Mouse (Mus musculus): ENCODE results near the gene Fdx1l.
A peak's percentile ranks its signal among the peaks of the same experiment; 100 is the strongest.

Fdx1l gene

DNA sequence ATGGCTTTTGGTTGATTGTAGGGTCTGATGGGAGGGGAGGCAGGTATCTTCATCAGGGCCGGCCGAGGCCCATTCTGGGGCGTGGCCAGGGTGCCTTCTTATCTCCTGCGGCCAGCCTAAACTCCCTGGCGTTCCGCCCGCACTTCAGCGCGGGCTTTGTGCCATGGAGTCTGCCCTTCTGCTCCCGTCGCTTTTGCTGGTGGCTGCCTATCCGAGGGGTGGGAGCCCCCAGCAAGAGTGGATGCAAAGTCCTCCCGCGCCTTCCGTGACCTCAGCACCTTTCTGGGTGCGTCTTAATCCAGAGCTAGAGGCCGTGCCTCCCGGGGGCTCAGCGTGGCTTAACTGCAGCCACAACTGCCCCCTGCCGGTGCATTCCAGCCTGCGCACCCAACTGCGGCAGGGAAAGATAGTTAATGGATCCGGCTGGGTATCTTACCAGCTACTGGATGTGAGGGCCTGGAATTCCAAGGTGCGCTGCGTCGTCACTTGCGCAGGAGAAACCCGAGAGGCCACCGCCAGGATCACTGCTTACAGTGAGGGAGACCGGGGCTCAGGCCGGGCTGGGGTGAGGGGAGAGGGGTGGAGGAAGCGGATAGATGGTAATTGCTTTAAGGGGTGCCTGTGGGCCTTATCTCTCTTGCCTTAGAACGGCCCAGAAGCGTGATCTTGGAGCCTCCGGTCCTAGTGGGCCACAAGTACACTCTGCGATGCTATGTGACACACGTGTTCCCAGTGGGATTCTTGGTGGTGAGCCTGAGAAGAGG lies 43.9 kb downstream of the Fdx1l start, which contains the start of gene Icam4:
Icam4 (plus strand) TSS at position 83 of the 764 bp plus-strand sequence.
- peak; percentile 61 for DNase-seq (ENCODE audit: low read depth, low spot score)

DNA sequence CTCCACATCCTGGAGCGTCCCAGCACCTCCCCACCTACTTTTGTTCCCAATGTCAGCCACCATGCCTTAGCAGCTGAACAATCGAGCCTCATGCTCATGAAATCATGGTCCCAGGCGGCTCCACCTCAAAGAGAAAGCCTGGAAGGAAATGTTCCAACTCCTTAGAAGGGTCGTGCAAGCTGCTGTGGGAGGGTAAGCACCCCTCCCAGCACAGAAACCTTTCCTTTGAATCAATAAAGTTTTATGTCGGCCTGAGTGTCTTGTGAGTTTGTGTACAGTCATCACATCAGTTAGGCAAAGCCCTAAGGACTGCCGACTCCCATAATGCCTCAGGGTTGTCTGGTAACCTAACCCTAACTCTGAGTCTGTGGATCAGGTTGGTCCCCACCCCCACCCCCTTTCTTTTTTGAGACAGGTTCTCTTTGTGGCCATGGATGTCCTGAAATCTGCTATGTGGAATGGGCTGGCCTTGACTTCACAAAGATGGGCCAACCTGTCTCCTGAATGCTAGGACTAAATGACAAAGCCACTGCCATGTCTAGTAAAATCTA lies 44.8 kb downstream of the Fdx1l start:
- DNase-seq (ENCODE audit: low read depth, low spot score): no peak

DNA sequence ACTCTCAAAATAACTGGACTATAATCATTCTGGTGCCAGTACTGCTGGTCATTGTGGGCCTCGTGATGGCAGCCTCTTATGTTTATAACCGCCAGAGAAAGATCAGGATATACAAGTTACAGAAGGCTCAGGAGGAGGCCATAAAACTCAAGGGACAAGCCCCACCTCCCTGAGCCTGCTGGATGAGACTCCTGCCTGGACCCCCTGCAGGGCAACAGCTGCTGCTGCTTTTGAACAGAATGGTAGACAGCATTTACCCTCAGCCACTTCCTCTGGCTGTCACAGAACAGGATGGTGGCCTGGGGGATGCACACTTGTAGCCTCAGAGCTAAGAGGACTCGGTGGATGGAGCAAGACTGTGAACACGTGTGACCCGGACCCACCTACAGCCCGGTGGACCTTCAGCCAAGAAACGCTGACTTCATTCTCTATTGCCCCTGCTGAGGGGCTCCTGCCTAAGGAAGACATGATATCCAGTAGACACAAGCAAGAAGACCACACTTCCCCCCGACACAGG lies 45.6 kb downstream of the Fdx1l start:
- no peak for DNase-seq (ENCODE audit: low read depth, low spot score)

DNA sequence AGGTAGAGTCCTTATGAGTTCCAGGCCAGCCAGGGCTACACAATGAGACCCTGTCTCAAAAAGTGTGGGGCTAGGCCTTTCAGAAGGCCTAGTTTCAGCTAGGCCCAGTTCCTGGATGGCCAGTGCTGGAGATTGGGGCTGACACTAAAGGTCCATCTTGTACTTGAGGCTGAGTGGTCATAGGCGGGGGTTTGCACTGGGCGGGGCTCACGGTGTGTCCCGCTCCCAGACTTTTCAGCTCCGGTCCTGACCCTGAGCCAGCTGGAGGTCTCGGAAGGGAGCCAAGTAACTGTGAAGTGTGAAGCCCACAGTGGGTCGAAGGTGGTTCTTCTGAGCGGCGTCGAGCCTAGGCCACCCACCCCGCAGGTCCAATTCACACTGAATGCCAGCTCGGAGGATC lies 46.6 kb downstream of the Fdx1l start:
- DNase-seq (ENCODE audit: low read depth, low spot score): no peak

DNA sequence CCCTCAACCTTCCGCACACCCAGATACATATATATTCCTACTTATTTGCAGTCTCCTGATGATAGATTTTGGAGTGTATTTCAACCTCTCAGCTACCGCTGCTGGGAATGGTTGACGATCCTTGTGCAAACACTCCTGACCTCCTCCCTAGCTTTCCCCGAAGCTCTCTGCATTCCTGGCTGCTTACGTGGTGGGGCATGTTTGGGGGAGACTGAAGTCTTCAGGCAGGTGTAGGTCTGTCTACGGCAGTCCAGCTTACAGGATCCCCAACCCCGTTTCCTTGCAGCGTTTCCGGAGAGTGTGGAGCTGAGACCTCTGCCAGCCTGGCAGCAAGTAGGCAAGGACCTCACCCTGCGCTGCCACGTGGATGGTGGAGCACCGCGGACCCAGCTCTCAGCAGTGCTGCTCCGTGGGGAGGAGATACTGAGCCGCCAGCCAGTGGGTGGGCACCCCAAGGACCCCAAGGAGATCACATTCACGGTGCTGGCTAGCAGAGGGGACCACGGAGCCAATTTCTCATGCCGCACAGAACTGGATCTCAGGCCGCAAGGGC lies 48.1 kb downstream of the Fdx1l start:
- DNase-seq (ENCODE audit: low read depth, low spot score): no peak

DNA sequence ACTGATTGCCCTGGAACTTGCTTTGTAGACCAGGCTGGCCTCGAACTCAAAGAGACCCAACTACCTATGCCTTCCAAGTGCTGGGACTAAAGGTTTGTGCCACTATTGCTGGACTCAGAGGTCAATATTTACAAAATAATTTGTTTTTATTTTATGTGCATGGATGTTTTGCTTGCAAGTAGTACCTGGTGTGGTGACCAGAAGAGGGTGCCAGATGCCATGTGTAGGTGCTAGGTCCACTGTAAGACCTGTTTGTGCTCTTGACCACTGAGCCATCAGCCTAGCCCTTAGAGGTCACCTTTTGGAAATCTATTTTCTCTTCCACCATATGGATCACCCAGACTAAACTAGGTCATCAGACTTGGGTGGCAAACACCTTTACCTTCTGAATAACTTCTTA lies 50.7 kb downstream of the Fdx1l start:
- no peak for DNase-seq (ENCODE audit: low read depth, low spot score)

DNA sequence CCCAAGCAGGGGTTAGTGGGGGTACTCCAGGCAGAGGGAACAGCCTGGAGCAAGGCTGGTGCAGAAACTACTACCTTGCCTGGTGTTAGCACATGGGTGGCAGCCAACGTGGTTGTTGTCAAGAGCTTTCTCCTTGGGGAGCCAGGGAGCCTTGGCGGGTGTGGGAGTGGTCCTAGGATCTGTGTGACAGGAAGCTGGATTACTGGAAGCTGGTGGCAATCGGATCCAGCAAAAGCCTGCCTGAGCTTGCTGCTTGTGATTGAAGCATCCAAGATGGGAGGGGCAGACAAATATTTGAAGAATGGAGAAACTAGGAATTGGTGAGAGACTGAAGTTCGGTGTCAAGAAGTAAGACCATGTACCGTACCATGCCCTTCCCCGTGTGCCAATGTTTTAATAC lies 51.1 kb downstream of the Fdx1l start:
- DNase-seq (ENCODE audit: low read depth, low spot score): no peak

DNA sequence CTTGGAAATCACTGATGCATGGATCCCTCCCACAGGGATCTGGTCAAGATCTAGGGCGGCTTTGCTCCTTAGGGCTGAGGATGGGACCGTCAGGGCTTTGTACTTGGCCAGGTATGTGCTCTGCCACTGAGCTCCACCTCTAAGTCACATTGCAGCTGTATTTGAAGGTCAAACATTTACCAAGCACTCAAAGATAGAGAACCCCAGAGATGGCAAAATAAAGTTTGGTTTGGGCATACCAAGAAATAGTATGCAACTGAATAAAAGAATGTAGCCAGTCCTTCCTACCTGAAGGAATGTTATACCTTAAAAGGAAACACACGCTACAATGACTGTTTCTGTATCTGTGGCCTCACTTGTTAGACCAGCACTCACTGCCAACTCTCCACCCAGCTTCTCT lies 52.1 kb downstream of the Fdx1l start:
- DNase-seq (ENCODE audit: low read depth, low spot score): no peak

DNA sequence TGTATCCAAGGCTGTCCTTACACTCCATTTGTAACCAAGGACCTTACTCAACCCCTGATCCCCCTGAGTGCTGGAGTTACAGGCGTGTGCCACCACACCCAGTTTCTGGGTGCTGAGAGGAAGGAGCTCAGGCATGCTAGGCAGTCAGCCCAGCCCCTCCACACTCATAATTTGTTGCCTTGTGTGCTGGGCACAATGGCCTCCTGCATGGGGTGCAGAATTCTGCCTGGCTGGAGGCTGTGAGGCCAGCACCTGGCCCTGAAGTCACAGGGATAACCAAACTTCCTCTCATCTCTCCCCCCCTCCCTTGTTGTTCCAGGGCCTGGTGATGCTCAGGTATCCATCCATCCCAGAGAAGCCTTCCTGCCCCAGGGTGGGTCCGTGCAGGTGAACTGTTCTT lies 54.8 kb downstream of the Fdx1l start:
- no peak for DNase-seq (ENCODE audit: low read depth, low spot score)
